Mouse (Mus musculus) liver, embryonic 11.5 days (tissue): ENCODE measurements at regions not wholly inside any gene's neighbourhood (a gene's known extent, or its start where the extent isn't known, plus 50 kb on each side); places are given as distances from the start of the nearest gene placed in this dataset.

Experiments
- ATAC-seq: fragments of 200-750 bp; cut with Nextera tagmentation; replicated peaks from 2 replicates; pipeline ENCODE4 v1.8.0; 2017; ENCODE audit warnings: moderate number of reproducible peaks, mild to moderate bottlenecking, moderate TSS enrichment, moderate library complexity; ENCODE audit not compliant: low FRiP score
- DNase-seq: peaks from one replicate; pipeline ENCODE4 v3.0.0-alpha.2; 2017; ENCODE audit warnings: low spot score
- H3K27ac ChIP-seq: fragments of 300-500 bp; sonication (generic); 2 replicates; pipeline ENCODE4 v1.5.1; 2014; ENCODE audit warnings: mild to moderate bottlenecking, low read depth, low read length, control low read depth
- H3K27me3 ChIP-seq: fragments of 300-500 bp; sonication (generic); replicated peaks from 2 replicates; pipeline ENCODE4 v1.6.1; 2014; ENCODE audit warnings: low read length, mixed read lengths; ENCODE audit not compliant: control insufficient read depth, insufficient read depth
- H3K36me3 ChIP-seq: fragments of 300-500 bp; sonication (generic); 2 replicates; pipeline ENCODE4 v1.6.1; 2014; ENCODE audit warnings: mild to moderate bottlenecking, low read length, moderate library complexity, mixed read lengths; ENCODE audit not compliant: control insufficient read depth, insufficient read depth
- H3K4me1 ChIP-seq: fragments of 300-500 bp; sonication (generic); replicated peaks from 2 replicates; pipeline ENCODE4 v1.6.1; 2014; ENCODE audit warnings: low read length, mixed read lengths; ENCODE audit not compliant: control insufficient read depth, insufficient read depth
- H3K4me2 ChIP-seq: fragments of 300-500 bp; sonication (generic); 2 replicates; pipeline ENCODE4 v1.6.1; 2014; ENCODE audit warnings: mild to moderate bottlenecking, control low read depth, moderate library complexity
- H3K4me3 ChIP-seq: fragments of 300-500 bp; sonication (generic); 2 replicates; pipeline ENCODE4 v1.5.1; 2014; ENCODE audit warnings: low read depth, low read length, control low read depth
- H3K9ac ChIP-seq: fragments of 300-500 bp; sonication (generic); 2 replicates; pipeline ENCODE4 v1.6.1; 2014; ENCODE audit warnings: low read depth, low read length, control low read depth
- H3K9me3 ChIP-seq: fragments of 300-500 bp; sonication (generic); 2 replicates; pipeline ENCODE4 v1.6.1; 2016; ENCODE audit warnings: low read length, inconsistent platforms, mixed read lengths; ENCODE audit not compliant: control insufficient read depth
- WGBS: fragments of 180-500 bp; shearing (Covaris S2); extraction: QIAGEN DNeasy Blood & Tissue Kit; methylation state at CpG from one replicate; pipeline ENCODE4 v1.1.7; 2014; 5-methylcytosine and 5-hydroxymethylcytosine counted together

DNA sequence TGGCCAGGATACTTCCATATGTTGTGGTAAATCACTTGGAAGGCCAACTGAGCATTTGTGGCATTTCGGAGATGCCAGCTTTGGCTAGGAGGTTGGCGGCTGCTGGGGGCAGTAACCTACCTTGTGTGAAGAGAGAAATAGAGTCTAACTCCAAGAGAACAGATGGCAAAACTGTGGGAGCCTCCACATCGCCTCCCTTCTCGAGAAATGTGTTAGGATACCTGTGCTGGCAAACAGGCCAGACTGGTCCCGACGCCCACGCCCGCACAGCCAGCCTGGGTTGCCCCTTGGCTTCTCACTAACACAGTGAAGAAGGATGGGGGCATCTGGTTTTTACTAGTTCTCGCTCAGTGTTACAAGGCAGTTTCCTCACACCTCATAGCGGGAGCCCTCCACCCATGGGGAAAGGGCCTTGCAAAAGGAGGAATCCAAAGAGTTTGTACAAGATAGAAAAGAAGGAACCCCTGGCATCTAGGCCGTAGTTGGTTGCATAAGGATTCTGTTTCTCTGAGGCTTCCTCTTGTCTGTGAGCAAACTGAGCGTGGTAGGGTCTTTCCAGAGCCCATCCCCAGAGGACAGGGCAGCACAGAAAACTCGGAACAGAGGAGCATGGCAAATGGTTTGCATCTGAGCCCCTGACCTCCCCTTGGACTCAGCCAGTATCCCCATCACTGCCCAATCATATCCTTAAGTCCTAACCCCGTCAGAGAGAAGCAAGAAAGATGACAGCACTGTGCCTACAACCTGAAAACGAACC is 330.5 kb upstream of the Jarid2 start:
- WGBS = 82% methylated on average over 15 of the region's 15 CpGs
- Histone ChIP-seq H3K27ac (no peak overlapping the region), H3K9me3 (no peaks in the 10 kb centered on the region), H3K36me3 (no peaks in the 10 kb centered on the region), H3K27me3 (no peaks in the 10 kb centered on the region), H3K9ac (no peak overlapping the region), H3K4me2 (no peak overlapping the region), H3K4me3 (no peak overlapping the region), H3K4me1 (no peaks in the 10 kb centered on the region)
- ATAC-seq = no peak
- DNase-seq = no peak

DNA sequence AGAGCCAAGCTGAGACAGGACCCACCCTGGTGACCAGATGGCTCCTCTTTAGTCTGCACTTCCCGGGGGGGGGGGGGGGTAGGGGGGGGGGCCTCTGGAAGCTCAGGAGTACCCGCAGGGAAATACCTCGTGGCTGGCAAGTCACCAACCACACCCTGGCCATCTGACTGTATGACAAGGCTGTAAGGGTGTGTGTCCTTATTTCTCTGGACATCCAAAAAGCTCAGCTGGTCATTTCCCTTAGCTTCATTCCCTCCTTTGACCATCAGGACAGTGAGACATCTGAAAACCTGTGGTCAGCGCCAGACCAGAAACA is 329.9 kb upstream of the Jarid2 start:
- DNase-seq = no peak
- Histone ChIP-seq H3K4me3 (no peak overlapping the region), H3K36me3 (no peaks in the 10 kb centered on the region), H3K9me3 (no peaks in the 10 kb centered on the region), H3K27ac (no peak overlapping the region), H3K4me2 (no peak overlapping the region), H3K4me1 (no peaks in the 10 kb centered on the region), H3K27me3 (no peaks in the 10 kb centered on the region), H3K9ac (no peak overlapping the region)
- ATAC-seq = no peak
- 61% methylated on average over 3 of the region's 4 CpGs for WGBS

- H3K27ac ChIP-seq = no peak overlapping the region
- ATAC-seq = no peak
Measured at GRCm38 (mm10) chr13:44399831-44400321, 329.4 kb upstream of the Jarid2 start.

GRCm38 (mm10) chr13:44404010-44404575 is 325.2 kb upstream of the Jarid2 start:
- Histone ChIP-seq H3K27ac (no peak overlapping the region), H3K9ac (no peak overlapping the region), H3K4me3 (no peak overlapping the region), H3K4me1 (0 out of 2 replicates have a peak, but pooled peaks cover 1% of the 10 kb centered on the region), H3K36me3 (no peaks in the 10 kb centered on the region), H3K9me3 (no peaks in the 10 kb centered on the region), H3K27me3 (no peaks in the 10 kb centered on the region), H3K4me2 (no peak overlapping the region)
- WGBS = 75% methylated on average over 8 of the region's 8 CpGs
- ATAC-seq (no peak), DNase-seq (no peak)

More at GRCm38 (mm10) chr13:44399831-44400321, 329.4 kb upstream of the Jarid2 start:
- Histone ChIP-seq H3K9me3 (no peaks in the 10 kb centered on the region), H3K36me3 (no peaks in the 10 kb centered on the region), H3K4me3 (no peak overlapping the region), H3K4me1 (no peaks in the 10 kb centered on the region), H3K9ac (no peak overlapping the region), H3K27me3 (no peaks in the 10 kb centered on the region), H3K4me2 (no peak overlapping the region)
- DNase-seq = no peak
- 83% methylated on average over 7 of the region's 7 CpGs for WGBS

- DNase-seq = no peak
- ATAC-seq = no peak
- Histone ChIP-seq H3K27ac (no peak overlapping the region), H3K9ac (no peak overlapping the region), H3K36me3 (no peaks in the 10 kb centered on the region), H3K4me1 (0 out of 2 replicates have a peak, but pooled peaks cover 2% of the 10 kb centered on the region), H3K4me2 (no peak overlapping the region), H3K9me3 (no peaks in the 10 kb centered on the region), H3K4me3 (no peak overlapping the region), H3K27me3 (no peaks in the 10 kb centered on the region)
- WGBS = 76% methylated on average over 2 of the region's 2 CpGs
Measured at GRCm38 (mm10) chr13:44407307-44407706, 322.0 kb upstream of the Jarid2 start.

- WGBS = 60% methylated on average over 6 of the region's 6 CpGs
- no peak for DNase-seq
- Histone ChIP-seq H3K27ac (no peak overlapping the region), H3K9me3 (no peaks in the 10 kb centered on the region), H3K9ac (no peak overlapping the region), H3K4me3 (no peak overlapping the region), H3K27me3 (no peaks in the 10 kb centered on the region), H3K36me3 (no peaks in the 10 kb centered on the region), H3K4me2 (no peak overlapping the region), H3K4me1 (0 out of 2 replicates have a peak, but pooled peaks cover 2% of the 10 kb centered on the region)
- ATAC-seq = no peak
Measured at GRCm38 (mm10) chr13:44408619-44408959, 320.7 kb upstream of the Jarid2 start.

DNA sequence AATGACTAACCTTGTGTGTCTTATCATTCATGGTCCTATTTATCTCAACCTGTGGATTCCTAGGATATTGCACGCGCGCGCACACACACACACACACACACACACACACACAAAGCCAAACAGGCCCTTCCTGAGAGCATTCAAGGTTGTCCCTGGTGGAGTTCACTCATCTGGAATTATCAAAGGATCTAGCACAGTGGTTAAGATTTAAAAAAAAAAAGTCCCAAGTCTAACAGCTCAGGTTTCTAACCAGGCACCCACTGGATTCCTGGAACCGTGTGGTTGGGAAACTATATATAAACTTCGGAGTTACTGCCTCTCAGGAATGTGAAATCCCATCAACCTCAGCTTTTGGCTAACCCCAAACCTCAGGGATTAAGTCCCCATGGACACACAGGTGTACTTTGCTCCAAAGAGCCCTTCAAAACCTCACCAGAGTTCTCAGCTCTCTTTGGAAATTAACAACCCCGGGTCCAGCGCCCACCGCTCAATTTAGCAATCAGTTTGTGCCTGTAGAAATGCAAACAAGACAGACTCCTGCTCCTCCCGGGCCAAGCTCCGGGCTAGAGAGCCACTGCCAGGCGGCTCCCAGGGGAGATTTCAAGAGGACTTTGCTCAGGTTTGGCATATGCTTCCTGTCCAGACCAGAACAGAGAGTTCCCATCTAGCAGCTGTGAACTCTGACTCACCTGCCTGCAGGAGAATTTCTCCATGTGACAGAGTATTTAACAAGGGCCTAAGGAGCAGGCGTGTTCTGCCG is 320.1 kb upstream of the Jarid2 start:
- H3K27ac ChIP-seq = peak overlapping the region; percentile 4
- no peaks in the 10 kb centered on the region for H3K27me3 ChIP-seq
- DNase-seq = no peak
- no peak overlapping the region for H3K4me2 ChIP-seq
- H3K9me3 ChIP-seq = no peaks in the 10 kb centered on the region
- H3K4me3 ChIP-seq = no peak overlapping the region
- no peak for ATAC-seq
- H3K4me1 ChIP-seq = 0 out of 2 replicates have a peak, but pooled peaks cover 2% of the 10 kb centered on the region
- H3K9ac ChIP-seq = no peak overlapping the region
- H3K36me3 ChIP-seq = no peaks in the 10 kb centered on the region
- WGBS = 58% methylated on average over 14 of the region's 14 CpGs

GRCm38 (mm10) chr13:44409720-44410047 is 319.6 kb upstream of the Jarid2 start:
- DNase-seq (no peak), ATAC-seq (no peak)
- Histone ChIP-seq H3K9ac (no peak overlapping the region), H3K27ac (peak overlapping the region; percentile 4), H3K9me3 (no peaks in the 10 kb centered on the region), H3K4me3 (no peak overlapping the region), H3K27me3 (no peaks in the 10 kb centered on the region), H3K4me1 (0 out of 2 replicates have a peak, but pooled peaks cover 2% of the 10 kb centered on the region), H3K36me3 (no peaks in the 10 kb centered on the region), H3K4me2 (no peak overlapping the region)
- WGBS = 76% methylated on average over 5 of the region's 5 CpGs
